ENCODE assay signal across 9 mouse cellular contexts in the genomic region with DNA sequence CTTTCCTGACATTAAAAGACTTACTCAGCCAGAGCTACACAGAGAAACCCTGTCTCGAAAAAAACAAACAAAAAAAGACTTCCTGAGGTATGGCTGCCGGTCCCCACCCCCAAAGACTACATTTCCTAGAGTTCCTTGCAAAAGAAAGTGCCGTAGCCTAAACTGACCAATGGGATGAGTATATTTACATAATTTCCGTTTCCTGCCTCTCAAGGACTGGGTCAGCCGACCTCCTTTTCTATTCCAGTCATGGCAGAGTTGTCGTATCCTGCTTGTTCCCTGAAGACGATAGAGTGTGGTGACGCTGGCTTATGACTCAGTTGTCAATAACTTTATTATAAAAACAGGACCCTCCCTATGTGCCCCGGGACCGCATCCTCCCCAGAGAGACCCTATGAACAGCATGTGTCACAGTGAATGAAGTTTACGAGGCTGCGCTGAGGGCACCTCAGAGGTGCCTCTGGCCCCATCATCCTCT. TPM values are rescaled to one million over a fixed set of nuclear protein-coding genes. Genes with fewer than 3 reads are reported as not detected.
DNase-seq lines count a peak whose midpoint lies in the region; ATAC-seq lines count a peak whose summit lies in the region.
"Had no signal": no experiment of that assay in that cellular context is flagged by ENCODE, and none has a peak within 500 bp of the region (broad histone marks: within the 10 kb centered on the region; RNA-seq: fewer than 3 reads in every experiment).

No protein-coding gene starts in this region.

- no peaks in the 10 kb centered on the region for H3K4me1 ChIP-seq in embryonic facial prominence, embryonic 12.5 days
- peaks cover 7% of the 10 kb centered on the region for H3K4me1 ChIP-seq in neural tube, embryonic 13.5 days (replicated peaks)

- H3K27me3 ChIP-seq in embryonic facial prominence, embryonic 12.5 days = no peaks in the 10 kb centered on the region
- no peaks in the 10 kb centered on the region for H3K27me3 ChIP-seq in neural tube, embryonic 13.5 days

- H3K4me2 ChIP-seq in embryonic facial prominence, embryonic 12.5 days (replicated peaks) = peak overlapping the region; percentile 68
- peak overlapping the region; percentile 73 for H3K4me2 ChIP-seq in neural tube, embryonic 13.5 days

- 20% methylated on average over 12 of the region's 12 CpGs for WGBS in embryonic facial prominence, embryonic 12.5 days
- 17% methylated on average over 12 of the region's 12 CpGs for WGBS in neural tube, embryonic 13.5 days

- ATAC-seq in activated CD4-positive, CD25-positive, alpha-beta regulatory T cell, adult 4 months = peak; percentile 97
- ATAC-seq in embryonic facial prominence, embryonic 12.5 days (ENCODE audit: insufficient number of reproducible peaks, insufficient read depth, low FRiP score, low TSS enrichment) = peak; percentile 85
- ATAC-seq in neural tube, embryonic 13.5 days (ENCODE audit: low read depth) = peak; percentile 84

- peak; percentile 86 for DNase-seq in CD4-positive, CD25-positive, alpha-beta regulatory T cell, adult 2 months (ENCODE audit: low read depth, low spot score)
- peak; percentile 81 to 84 for DNase-seq in heart, postnatal 10 days
- DNase-seq in kidney, postnatal 4 days = peak; percentile 61 to 78
- DNase-seq in lung, adult 18-20 months = peak; percentile 75 to 84
- DNase-seq in yolk sac, embryonic 10.5 days (ENCODE audit: low spot score) = peak; percentile 85

- peak overlapping the region; percentile 42 for H3K9ac ChIP-seq in embryonic facial prominence, embryonic 12.5 days
- peak overlapping the region; percentile 66 for H3K9ac ChIP-seq in neural tube, embryonic 13.5 days

- peak overlapping the region; percentile 39 for H3K4me3 ChIP-seq in embryonic facial prominence, embryonic 12.5 days
- H3K4me3 ChIP-seq in neural tube, embryonic 13.5 days = peak overlapping the region; percentile 40

- H3K36me3 ChIP-seq in embryonic facial prominence, embryonic 12.5 days = peaks cover 23% of the 10 kb centered on the region
- H3K36me3 ChIP-seq in neural tube, embryonic 13.5 days = peaks cover 16% of the 10 kb centered on the region; the same call in 1 of the 2 replicates

- intact Hi-C loops in heart, postnatal 10 days (cut with DNase I) = no loop called here

- H3K27ac ChIP-seq in embryonic facial prominence, embryonic 12.5 days = peak overlapping the region; percentile 69; the same call in 1 of the 2 replicates
- H3K27ac ChIP-seq in neural tube, embryonic 13.5 days (replicated peaks) = peak overlapping the region; percentile 81

- no peaks in the 10 kb centered on the region for H3K9me3 ChIP-seq in embryonic facial prominence, embryonic 12.5 days
- H3K9me3 ChIP-seq in neural tube, embryonic 13.5 days = no peaks in the 10 kb centered on the region

RNA-seq across cellular contexts. Expression of gene Ticam1, which starts 7.4 kb away (rescaled TPM):
- polyA plus RNA-seq in activated CD4-positive, CD25-positive, alpha-beta regulatory T cell, adult 4 months (2017; shearing (Covaris generic)) = 10 to 100 TPM in 1 of 2 experiments, 1 to 10 TPM in 1; 6.4 to 11.3 TPM
- 2.7 and 3.5 TPM in 2 replicates for polyA plus RNA-seq in embryonic facial prominence, embryonic 12.5 days (2016; fragmentation: Nextera tagmentation; extraction: Ambion mirVana)
- total RNA-seq in heart, postnatal 10 days (2021) = 10 to 100 TPM; 11.6 to 12.7 TPM
- polyA plus RNA-seq in neural tube, embryonic 13.5 days (2015; fragmentation: Nextera tagmentation; extraction: Ambion mirVana) = 1.5 and 1.7 TPM in 2 replicates

RNA-seq across cellular contexts. Expression of gene Fem1a, which starts 12.6 kb away (rescaled TPM):
- polyA plus RNA-seq in activated CD4-positive, CD25-positive, alpha-beta regulatory T cell, adult 4 months (2017; shearing (Covaris generic)) = 1 to 10 TPM; 4.5 to 5.8 TPM
- 15.3 and 15.5 TPM in 2 replicates for polyA plus RNA-seq in embryonic facial prominence, embryonic 12.5 days (2016; fragmentation: Nextera tagmentation; extraction: Ambion mirVana)
- total RNA-seq in heart, postnatal 10 days (2021) = 10 to 100 TPM; 81.5 to 94.9 TPM
- polyA plus RNA-seq in neural tube, embryonic 13.5 days (2015; fragmentation: Nextera tagmentation; extraction: Ambion mirVana) = 16.6 and 19.1 TPM in 2 replicates

RNA-seq across cellular contexts. Expression of gene Plin3, which starts 23.5 kb away (rescaled TPM):
- polyA plus RNA-seq in activated CD4-positive, CD25-positive, alpha-beta regulatory T cell, adult 4 months (2017; shearing (Covaris generic)) = 10 to 100 TPM; 22.5 to 40.9 TPM
- 56.6 and 67.4 TPM in 2 replicates for polyA plus RNA-seq in embryonic facial prominence, embryonic 12.5 days (2016; fragmentation: Nextera tagmentation; extraction: Ambion mirVana)
- total RNA-seq in heart, postnatal 10 days (2021) = 10 to 100 TPM; 67.0 to 81.9 TPM
- polyA plus RNA-seq in neural tube, embryonic 13.5 days (2015; fragmentation: Nextera tagmentation; extraction: Ambion mirVana) = 21.5 and 24.7 TPM in 2 replicates

RNA-seq across cellular contexts. Expression of gene Arrdc5, which starts 30.9 kb away (rescaled TPM):
- polyA plus RNA-seq in activated CD4-positive, CD25-positive, alpha-beta regulatory T cell, adult 4 months (2017; shearing (Covaris generic)) = not detected
- not detected in 2 replicates for polyA plus RNA-seq in embryonic facial prominence, embryonic 12.5 days (2016; fragmentation: Nextera tagmentation; extraction: Ambion mirVana)
- total RNA-seq in heart, postnatal 10 days (2021) = not detected
- not detected in 2 replicates for polyA plus RNA-seq in neural tube, embryonic 13.5 days (2015; fragmentation: Nextera tagmentation; extraction: Ambion mirVana)
- total RNA-seq: layer of hippocampus, adult 18-20 months had no signal

RNA-seq across cellular contexts. Expression of gene Uhrf1, which starts 33.9 kb away (rescaled TPM):
- polyA plus RNA-seq in activated CD4-positive, CD25-positive, alpha-beta regulatory T cell, adult 4 months (2017; shearing (Covaris generic)) = 10 to 100 TPM; 19.4 to 33.7 TPM
- 157 and 160 TPM in 2 replicates for polyA plus RNA-seq in embryonic facial prominence, embryonic 12.5 days (2016; fragmentation: Nextera tagmentation; extraction: Ambion mirVana)
- total RNA-seq in heart, postnatal 10 days (2021) = 10 to 100 TPM; 21.6 to 23.3 TPM
- 20.0 and 27.4 TPM in 2 replicates for polyA plus RNA-seq in neural tube, embryonic 13.5 days (2015; fragmentation: Nextera tagmentation; extraction: Ambion mirVana)

Comparison
In these comparisons a context has a peak if more than half of its experiments do, and no peak if none do; other contexts are left out.
1. Peak in every context shown above with its lines: DNase-seq, ATAC-seq, H3K4me3 ChIP-seq and H3K27ac ChIP-seq.